Mouse (Mus musculus): Measurements from ENCODE around the gene Fbxw11.

DNA sequence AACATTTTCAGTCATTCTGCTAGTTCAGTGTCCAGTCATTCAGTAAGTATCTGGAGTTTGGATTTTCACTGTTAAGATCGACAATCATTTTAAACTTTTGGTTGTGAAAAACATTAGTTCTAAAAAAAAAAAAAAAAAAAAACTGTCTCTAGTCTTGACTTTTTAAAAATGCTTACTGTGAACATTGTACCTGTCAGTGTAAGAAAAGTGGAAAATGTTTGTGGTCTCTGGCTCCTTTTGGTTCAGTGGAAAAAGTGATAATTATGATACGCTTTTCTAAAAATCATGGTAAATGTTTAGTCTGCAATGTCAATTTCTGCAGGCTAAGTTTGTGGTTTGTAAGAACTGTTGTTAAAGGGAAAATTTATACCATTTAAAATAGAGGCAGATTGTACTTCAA, 72.4 kb downstream of the Fbxw11 start:
- TF ChIP-seq ZNF384 (IDR thresholded peaks at IDR 0.05; ENCODE audit: low read depth, low read length) (no peak), ZC3H11A (IDR thresholded peaks at IDR 0.05; ENCODE audit: borderline replicate concordance, low read depth, low read length) (no peak), HCFC1 (IDR thresholded peaks at IDR 0.05; ENCODE audit: borderline replicate concordance, insufficient read depth, low read length) (no peak), MAFK (IDR thresholded peaks at IDR 0.05; ENCODE audit: insufficient read depth, low read depth, low read length) (no peak), CHD2 (IDR thresholded peaks at IDR 0.05; ENCODE audit: low read depth, low read length) (no peak)
